Mouse (Mus musculus) hindbrain, embryonic 12.5 days (tissue): ENCODE results near the gene Rbms1. TPM values are rescaled to one million over a fixed set of nuclear protein-coding genes. Genes with fewer than 3 reads are reported as not detected.

ENCODE experiments used
- ATAC-seq: fragments of 200-750 bp; cut with Nextera tagmentation; 2 replicates; pipeline ENCODE4 v1.8.0; 2017; ENCODE audit warnings: moderate TSS enrichment; ENCODE audit not compliant: low FRiP score
- H3K27ac ChIP-seq: fragments of 300-500 bp; sonication (generic); 2 replicates; pipeline ENCODE4 v1.5.1; 2016; ENCODE audit warnings: mild to moderate bottlenecking
- H3K27me3 ChIP-seq: fragments of 300-500 bp; sonication (generic); 2 replicates; pipeline ENCODE4 v1.6.1; 2016; ENCODE audit warnings: mild to moderate bottlenecking
- H3K36me3 ChIP-seq: fragments of 300-500 bp; sonication (generic); 2 replicates; pipeline ENCODE4 v1.6.1; 2016; ENCODE audit warnings: mild to moderate bottlenecking
- H3K4me1 ChIP-seq: fragments of 300-500 bp; sonication (generic); 2 replicates; pipeline ENCODE4 v1.6.1; 2016
- H3K4me2 ChIP-seq: fragments of 300-500 bp; sonication (generic); replicated peaks from 2 replicates; pipeline ENCODE4 v1.6.1; 2016; ENCODE audit warnings: mild to moderate bottlenecking
- H3K4me3 ChIP-seq: fragments of 300-500 bp; sonication (generic); 2 replicates; pipeline ENCODE4 v1.5.1; 2016; ENCODE audit warnings: mild to moderate bottlenecking
- H3K9ac ChIP-seq: fragments of 300-500 bp; sonication (generic); 2 replicates; pipeline ENCODE4 v1.6.1; 2016; ENCODE audit warnings: mild to moderate bottlenecking, moderate library complexity
- H3K9me3 ChIP-seq: fragments of 300-500 bp; sonication (generic); replicated peaks from 2 replicates; pipeline ENCODE4 v1.6.1; 2016; ENCODE audit warnings: mild to moderate bottlenecking
- WGBS: fragments of 180-500 bp; shearing (Covaris S2); methylation state at CpG from one replicate; pipeline ENCODE4 v1.1.7; 2016; 5-methylcytosine and 5-hydroxymethylcytosine counted together
- polyA plus RNA-seq: library from polyadenylated mRNA; unstranded; fragments of >200 nt; fragmentation: Nextera tagmentation; extraction: Ambion mirVana; gene quantifications from 2 replicates; pipeline ENCODE4 v1.2.1, GENCODE M21; 2016

Gene Rbms1
- polyA plus RNA-seq, 1 experiment from 2014 or later = 74.1 TPM

GRCm38 (mm10) chr2:60851057-60851718, 111.8 kb downstream of the Rbms1 start:
- Histone ChIP-seq H3K27me3 (no peaks in the 10 kb centered on the region), H3K36me3 (no peaks in the 10 kb centered on the region), H3K27ac (no peak overlapping the region), H3K4me2 (no peak overlapping the region), H3K4me1 (peaks cover 8% of the 10 kb centered on the region; the same call in 1 of the 2 replicates), H3K9me3 (no peaks in the 10 kb centered on the region; the same call in 1 of the 2 replicates), H3K4me3 (no peak overlapping the region), H3K9ac (no peak overlapping the region)
- 65% methylated on average over 14 of the region's 14 CpGs for WGBS
- ATAC-seq = no peak

DNA sequence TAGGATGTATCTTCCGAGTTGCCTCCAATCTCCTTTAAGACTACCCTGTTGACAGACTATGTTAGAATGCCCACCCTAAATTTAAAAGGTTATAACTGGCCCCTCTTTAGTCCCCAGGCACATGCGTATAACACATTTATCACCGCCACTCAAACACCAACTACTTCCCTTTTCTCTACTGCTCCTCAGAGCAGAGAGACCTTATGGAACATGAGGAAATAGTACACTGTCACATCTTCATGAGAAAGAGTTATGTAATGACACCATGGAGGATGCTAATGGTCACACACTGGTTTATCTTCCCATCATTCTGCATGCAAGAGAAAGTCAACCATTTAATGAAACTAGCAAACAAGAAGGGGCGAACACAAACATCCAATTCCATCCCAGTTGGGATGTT, 114.5 kb downstream of the Rbms1 start:
- Histone ChIP-seq H3K36me3 (no peaks in the 10 kb centered on the region), H3K27ac (no peak overlapping the region), H3K27me3 (no peaks in the 10 kb centered on the region), H3K9ac (no peak overlapping the region), H3K9me3 (no peaks in the 10 kb centered on the region; the same call in 1 of the 2 replicates), H3K4me1 (peaks cover 5% of the 10 kb centered on the region; the same call in 1 of the 2 replicates), H3K4me2 (no peak overlapping the region), H3K4me3 (no peak overlapping the region)
- no peak for ATAC-seq
- 94% methylated on average over 4 of the region's 4 CpGs for WGBS

DNA sequence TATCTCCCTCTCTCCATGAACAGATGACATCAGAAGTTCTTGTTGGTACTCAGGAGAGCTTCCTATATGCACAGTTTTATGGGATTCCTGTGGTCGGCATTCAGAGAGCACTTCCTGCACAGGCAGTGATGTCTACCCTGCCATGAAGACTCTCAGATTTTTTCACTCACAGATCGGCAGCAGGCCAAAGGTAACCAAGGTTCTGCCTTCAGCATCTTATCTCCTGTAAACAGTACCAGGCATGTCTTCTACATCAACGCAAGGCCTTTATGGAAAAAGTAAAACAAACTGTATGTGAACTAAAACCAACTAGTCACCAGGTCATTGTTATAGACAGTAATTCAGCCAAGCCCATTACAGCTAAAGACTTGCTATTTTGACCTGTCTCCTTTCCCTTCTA, 115.0 kb downstream of the Rbms1 start:
- 85% methylated on average over 3 of the region's 3 CpGs for WGBS
- Histone ChIP-seq H3K9ac (no peak overlapping the region), H3K4me3 (no peak overlapping the region), H3K9me3 (no peaks in the 10 kb centered on the region; the same call in 1 of the 2 replicates), H3K27me3 (no peaks in the 10 kb centered on the region), H3K36me3 (no peaks in the 10 kb centered on the region), H3K4me2 (no peak overlapping the region), H3K27ac (no peak overlapping the region), H3K4me1 (peaks cover 5% of the 10 kb centered on the region; the same call in 1 of the 2 replicates)
- ATAC-seq = no peak

DNA sequence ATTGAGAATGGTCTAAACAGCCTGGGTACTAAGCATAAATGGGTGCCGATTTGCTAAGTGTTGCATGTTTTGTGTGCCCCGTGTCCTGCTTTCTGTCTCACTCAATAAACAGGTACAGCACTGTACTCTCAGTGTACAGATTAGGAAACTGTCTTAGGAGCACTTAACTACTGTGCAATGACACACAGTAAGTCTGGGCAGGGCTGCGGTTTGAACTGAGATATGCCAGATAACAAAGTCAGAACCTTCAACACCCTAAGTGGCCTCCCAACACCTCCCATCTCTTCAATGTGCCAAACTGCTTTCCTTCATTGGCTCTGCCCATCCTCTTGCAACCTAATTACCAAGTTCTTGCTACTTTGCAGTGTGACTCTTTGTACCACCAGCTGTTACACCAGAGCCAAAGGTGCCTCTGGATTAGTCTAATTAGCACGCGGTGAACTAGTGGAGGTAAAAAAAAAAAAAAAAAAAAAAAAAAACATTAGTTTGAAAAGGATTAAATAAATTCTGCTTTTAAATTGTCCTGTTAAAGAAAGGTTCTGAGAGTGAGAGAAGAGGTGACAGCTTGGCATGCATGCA, 117.6 kb downstream of the Rbms1 start:
- Histone ChIP-seq H3K4me3 (no peak overlapping the region), H3K9me3 (no peaks in the 10 kb centered on the region; the same call in 1 of the 2 replicates), H3K27ac (no peak overlapping the region), H3K27me3 (no peaks in the 10 kb centered on the region), H3K4me1 (no peaks in the 10 kb centered on the region), H3K36me3 (no peaks in the 10 kb centered on the region), H3K9ac (no peak overlapping the region), H3K4me2 (no peak overlapping the region)
- WGBS = 61% methylated on average over 5 of the region's 5 CpGs
- ATAC-seq = no peak

DNA sequence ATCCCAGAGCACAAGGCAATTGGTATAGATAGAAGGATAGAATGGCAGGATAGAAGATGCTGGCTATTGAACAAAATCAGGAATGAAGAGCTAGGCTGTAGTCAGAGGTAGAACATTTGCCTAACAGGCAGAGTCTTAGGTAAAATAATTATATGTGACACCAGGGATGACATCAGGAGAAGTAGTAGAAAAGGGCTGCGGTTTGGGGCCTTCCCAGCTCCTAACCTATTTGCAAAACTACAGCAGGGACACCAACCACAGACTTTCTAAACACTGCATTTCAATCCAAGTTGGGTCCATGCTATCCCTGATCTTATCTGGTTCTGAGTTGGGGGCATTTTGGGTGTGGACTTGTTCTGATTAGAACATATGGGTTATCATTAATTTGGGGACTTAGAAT, 118.7 kb downstream of the Rbms1 start:
- no peaks in the 10 kb centered on the region for H3K4me1 ChIP-seq
- H3K27ac ChIP-seq = no peak overlapping the region
- no peaks in the 10 kb centered on the region for H3K36me3 ChIP-seq
- no peaks in the 10 kb centered on the region for H3K27me3 ChIP-seq
- ATAC-seq = no peak
- WGBS = 94% methylated on average over 1 of the region's 1 CpGs
- H3K4me2 ChIP-seq = no peak overlapping the region
- no peak overlapping the region for H3K4me3 ChIP-seq
- H3K9ac ChIP-seq = no peak overlapping the region
- H3K9me3 ChIP-seq = no peaks in the 10 kb centered on the region; the same call in 1 of the 2 replicates

GRCm38 (mm10) chr2:60843633-60844032, 119.4 kb downstream of the Rbms1 start:
- Histone ChIP-seq H3K27me3 (no peaks in the 10 kb centered on the region), H3K4me1 (no peaks in the 10 kb centered on the region), H3K27ac (no peak overlapping the region), H3K4me3 (no peak overlapping the region), H3K4me2 (no peak overlapping the region), H3K36me3 (no peaks in the 10 kb centered on the region), H3K9me3 (no peaks in the 10 kb centered on the region; the same call in 1 of the 2 replicates), H3K9ac (no peak overlapping the region)
- WGBS = 83% methylated on average over 3 of the region's 3 CpGs
- no peak for ATAC-seq

GRCm38 (mm10) chr2:60842976-60843375, 120.0 kb downstream of the Rbms1 start:
- H3K4me1 ChIP-seq = no peaks in the 10 kb centered on the region
- no peak overlapping the region for H3K4me2 ChIP-seq
- no peak overlapping the region for H3K9ac ChIP-seq
- no peaks in the 10 kb centered on the region for H3K36me3 ChIP-seq
- no peak overlapping the region for H3K4me3 ChIP-seq
- ATAC-seq = no peak
- no peaks in the 10 kb centered on the region for H3K27me3 ChIP-seq
- H3K27ac ChIP-seq = no peak overlapping the region
- 59% methylated on average over 4 of the region's 4 CpGs for WGBS
- no peaks in the 10 kb centered on the region; the same call in 1 of the 2 replicates for H3K9me3 ChIP-seq

- WGBS = 85% methylated on average over 4 of the region's 4 CpGs
These were observed 122.1 kb downstream of the Rbms1 start for GRCm38 (mm10) chr2:60840922-60841321.

DNA sequence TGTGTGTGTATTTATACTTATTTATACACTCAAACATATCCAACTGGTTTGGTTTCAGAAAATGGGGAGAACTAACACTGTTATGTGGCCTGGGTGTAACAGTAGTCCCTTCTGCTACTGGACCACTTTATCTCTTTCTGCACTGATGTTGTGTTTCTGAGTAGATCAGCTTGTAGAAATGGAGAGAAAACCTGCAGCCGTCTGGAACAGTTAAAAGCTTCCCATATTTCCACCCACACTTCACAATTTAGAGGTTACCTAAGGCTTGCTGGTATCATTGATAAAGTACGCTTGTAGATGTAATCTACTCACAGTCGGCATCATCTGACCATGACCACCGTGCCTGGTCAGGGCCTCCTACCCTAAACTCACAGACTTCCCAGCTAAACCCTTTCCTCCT, 123.5 kb downstream of the Rbms1 start:
- H3K9ac ChIP-seq = no peak overlapping the region
- no peaks in the 10 kb centered on the region for H3K27me3 ChIP-seq
- H3K4me2 ChIP-seq = no peak overlapping the region
- no peak for ATAC-seq
- H3K4me1 ChIP-seq = peaks cover 10% of the 10 kb centered on the region
- H3K36me3 ChIP-seq = no peaks in the 10 kb centered on the region
- no peak overlapping the region for H3K27ac ChIP-seq
- no peaks in the 10 kb centered on the region for H3K9me3 ChIP-seq
- WGBS = 91% methylated on average over 4 of the region's 4 CpGs
- H3K4me3 ChIP-seq = no peak overlapping the region

More at GRCm38 (mm10) chr2:60840922-60841321, 122.1 kb downstream of the Rbms1 start:
- Histone ChIP-seq H3K9ac (no peak overlapping the region), H3K27me3 (no peaks in the 10 kb centered on the region), H3K4me1 (peaks cover 10% of the 10 kb centered on the region), H3K9me3 (no peaks in the 10 kb centered on the region), H3K4me3 (no peak overlapping the region), H3K4me2 (no peak overlapping the region), H3K27ac (no peak overlapping the region), H3K36me3 (no peaks in the 10 kb centered on the region)
- ATAC-seq = no peak

GRCm38 (mm10) chr2:60838856-60839255, 124.1 kb downstream of the Rbms1 start:
- peaks cover 10% of the 10 kb centered on the region for H3K4me1 ChIP-seq
- WGBS = 64% methylated on average over 5 of the region's 5 CpGs
- no peak overlapping the region for H3K27ac ChIP-seq
- no peaks in the 10 kb centered on the region for H3K27me3 ChIP-seq
- H3K4me3 ChIP-seq = no peak overlapping the region
- H3K9me3 ChIP-seq = no peaks in the 10 kb centered on the region
- H3K36me3 ChIP-seq = no peaks in the 10 kb centered on the region
- no peak overlapping the region for H3K9ac ChIP-seq
- no peak overlapping the region for H3K4me2 ChIP-seq
- no peak for ATAC-seq

DNA sequence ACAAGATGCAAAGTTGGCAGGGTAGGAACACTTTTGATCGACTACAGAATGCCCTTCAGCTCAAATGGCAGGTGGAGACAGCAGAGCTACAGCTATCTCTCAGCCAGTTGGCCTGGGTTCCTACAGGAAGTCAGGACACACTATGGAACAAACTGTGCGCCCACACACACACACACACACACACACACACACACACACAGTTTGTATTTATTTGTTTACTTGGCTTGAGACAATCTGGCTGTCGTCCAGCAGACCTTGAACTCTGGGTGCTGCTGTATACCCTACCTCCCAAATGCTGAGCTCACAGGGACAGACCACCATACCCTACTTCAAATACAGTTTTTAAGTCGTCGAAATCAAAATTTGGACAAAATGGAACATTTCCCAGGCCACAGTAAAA, 125.4 kb downstream of the Rbms1 start:
- WGBS = 87% methylated on average over 5 of the region's 5 CpGs
- H3K27me3 ChIP-seq = no peaks in the 10 kb centered on the region
- no peak for ATAC-seq
- H3K4me2 ChIP-seq = no peak overlapping the region
- no peak overlapping the region for H3K4me3 ChIP-seq
- H3K9ac ChIP-seq = no peak overlapping the region
- H3K9me3 ChIP-seq = no peaks in the 10 kb centered on the region
- H3K4me1 ChIP-seq = peaks cover 10% of the 10 kb centered on the region
- H3K36me3 ChIP-seq = no peaks in the 10 kb centered on the region
- no peak overlapping the region for H3K27ac ChIP-seq

GRCm38 (mm10) chr2:60836237-60836636, 126.8 kb downstream of the Rbms1 start:
- H3K4me2 ChIP-seq = no peak overlapping the region
- H3K4me3 ChIP-seq = no peak overlapping the region
- H3K36me3 ChIP-seq = no peaks in the 10 kb centered on the region
- H3K4me1 ChIP-seq = peaks cover 10% of the 10 kb centered on the region
- no peaks in the 10 kb centered on the region for H3K27me3 ChIP-seq
- no peak overlapping the region for H3K9ac ChIP-seq
- ATAC-seq = no peak
- 93% methylated on average over 7 of the region's 7 CpGs for WGBS
- no peak overlapping the region for H3K27ac ChIP-seq
- H3K9me3 ChIP-seq = no peaks in the 10 kb centered on the region

- Histone ChIP-seq H3K4me1 (peaks cover 10% of the 10 kb centered on the region), H3K4me2 (no peak overlapping the region), H3K27ac (no peak overlapping the region), H3K9ac (no peak overlapping the region), H3K27me3 (no peaks in the 10 kb centered on the region), H3K9me3 (no peaks in the 10 kb centered on the region), H3K4me3 (no peak overlapping the region), H3K36me3 (no peaks in the 10 kb centered on the region)
- no peak for ATAC-seq
- 79% methylated on average over 7 of the region's 7 CpGs for WGBS
These were observed 128.7 kb downstream of the Rbms1 start for GRCm38 (mm10) chr2:60834293-60834692.
